Mouse (Mus musculus) E14TG2a.4 (cell line): ENCODE results near the gene Slc24a2.

ENCODE experiments used
- CTCF ChIP-seq: conservative IDR thresholded peaks from 2 replicates; pipeline ENCODE4 v1.5.1; 2014; ENCODE audit warnings: low read length
- POU5F1 ChIP-seq: IDR thresholded peaks from 2 replicates; pipeline ENCODE4 v1.6.1; 2014; ENCODE audit warnings: low read length, borderline replicate concordance

- TF ChIP-seq CTCF (no peak), POU5F1 (no peak)
Observed at GRCm38 (mm10) chr4:87032632-87033031, 197.6 kb downstream of the Slc24a2 start.
